Mouse (Mus musculus) c-Kit-positive CD71-positive TER-119-negative erythroid progenitor cells, embryonic 14.5 days (primary cell): ENCODE measurements at regions not wholly inside any gene's neighbourhood (a gene's known extent, or its start where the extent isn't known, plus 50 kb on each side); places are given as distances from the start of the nearest gene placed in this dataset.
A peak's percentile ranks its signal among the peaks of the same experiment; 100 is the strongest.

Experiments
- DNase-seq: peaks from one replicate; pipeline ENCODE4 v3.0.0-alpha.2; 2013; ENCODE audit warnings: low read depth

- DNase-seq: no peak
Measured at GRCm38 (mm10) chr4:106043661-106044060, 254.0 kb downstream of the Gm12728 start.

GRCm38 (mm10) chr4:106048053-106048452, 258.4 kb downstream of the Gm12728 start:
- no peak for DNase-seq

- no peak for DNase-seq
Measured at GRCm38 (mm10) chr4:106048797-106049196, 259.1 kb downstream of the Gm12728 start.

- no peak for DNase-seq
Measured at GRCm38 (mm10) chr4:106049880-106050279, 260.2 kb downstream of the Gm12728 start.

GRCm38 (mm10) chr4:106050297-106050696, 260.6 kb downstream of the Gm12728 start:
- DNase-seq: no peak

GRCm38 (mm10) chr4:106053496-106053895, 262.5 kb upstream of the Usp24 start:
- DNase-seq: no peak

- no peak for DNase-seq
Measured at GRCm38 (mm10) chr4:106054324-106054723, 261.7 kb upstream of the Usp24 start.

GRCm38 (mm10) chr4:106062651-106063050, 253.4 kb upstream of the Usp24 start:
- no peak for DNase-seq

- DNase-seq: no peak
Measured at GRCm38 (mm10) chr4:106063851-106064382, 252.1 kb upstream of the Usp24 start.

- DNase-seq: no peak
Measured at GRCm38 (mm10) chr4:106067023-106067422, 249.0 kb upstream of the Usp24 start.

GRCm38 (mm10) chr4:106083546-106083945, 232.5 kb upstream of the Usp24 start:
- DNase-seq: no peak

- DNase-seq: no peak
Measured at GRCm38 (mm10) chr4:106091927-106092675, 223.9 kb upstream of the Usp24 start.

- no peak for DNase-seq
Measured at GRCm38 (mm10) chr4:106092676-106093070, 223.3 kb upstream of the Usp24 start.

GRCm38 (mm10) chr4:106093252-106093651, 222.8 kb upstream of the Usp24 start:
- DNase-seq: peak; percentile 3

- no peak for DNase-seq
Measured at GRCm38 (mm10) chr4:106094882-106095556, 221.0 kb upstream of the Usp24 start.

- no peak for DNase-seq
Measured at GRCm38 (mm10) chr4:106096130-106096529, 219.9 kb upstream of the Usp24 start.

GRCm38 (mm10) chr4:106097846-106098245, 218.2 kb upstream of the Usp24 start:
- DNase-seq: no peak

- no peak for DNase-seq
Measured at GRCm38 (mm10) chr4:106100211-106101025, 215.6 kb upstream of the Usp24 start.

GRCm38 (mm10) chr4:106101904-106102303, 214.1 kb upstream of the Usp24 start:
- DNase-seq: no peak

GRCm38 (mm10) chr4:106102451-106102977, 213.5 kb upstream of the Usp24 start:
- no peak for DNase-seq

- no peak for DNase-seq
Measured at GRCm38 (mm10) chr4:106103750-106104635, 212.0 kb upstream of the Usp24 start.
